Mouse (Mus musculus) c-Kit-negative CD71-positive TER-119-positive erythroid progenitor cells, embryonic 14.5 days (primary cell): ENCODE measurements around the gene Rxfp4.

Source experiments
- DNase-seq: peaks from one replicate; pipeline ENCODE4 v3.0.0-alpha.2; 2013; ENCODE audit warnings: low read depth, low spot score

Rxfp4 gene

DNA sequence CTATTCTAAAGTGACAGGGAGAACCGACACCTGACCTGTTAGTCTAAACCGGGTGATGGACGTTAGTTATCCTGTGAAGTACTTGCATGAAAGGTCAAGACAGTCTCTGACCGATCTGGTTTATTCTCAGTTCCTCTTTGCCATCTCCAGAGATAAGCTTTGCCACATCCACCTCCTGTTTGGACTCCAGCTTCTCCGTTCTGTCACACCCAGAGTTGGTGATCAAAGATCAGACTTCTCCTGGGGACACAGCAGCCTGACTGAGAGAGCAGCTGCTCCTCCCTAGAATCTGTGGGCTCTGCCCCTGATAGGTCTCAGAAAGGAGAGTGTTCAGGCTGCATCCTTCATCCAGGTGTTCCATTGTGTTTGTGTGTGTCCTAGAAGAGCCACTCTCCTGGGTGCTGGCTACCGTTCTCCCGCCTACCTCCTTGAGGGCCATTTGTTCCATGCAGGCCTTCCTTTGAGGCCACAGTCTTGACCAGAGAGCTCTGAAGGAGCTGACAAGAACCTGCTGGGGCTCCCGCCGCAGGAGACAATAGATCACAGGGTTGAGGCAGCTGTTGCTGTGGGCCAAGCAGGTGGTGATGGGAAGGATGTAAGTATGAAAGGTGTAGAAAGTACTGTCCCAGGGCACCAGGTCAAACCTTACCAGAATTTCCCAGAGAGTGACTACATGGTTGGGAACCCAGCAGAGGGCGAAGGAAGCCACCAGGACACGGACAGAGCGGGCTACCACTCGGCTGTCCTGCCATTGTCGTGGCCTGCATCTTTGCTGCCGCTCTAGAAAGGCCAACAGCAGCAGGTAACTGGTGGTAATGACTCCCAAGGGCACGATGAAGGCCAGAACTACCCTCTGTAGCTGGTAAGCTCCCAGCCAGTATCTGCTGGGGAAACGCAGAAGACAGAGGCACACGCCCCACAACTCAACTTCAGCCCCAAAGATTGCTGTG lies 998 bp downstream of the Rxfp4 start:
- no peak for DNase-seq

DNA sequence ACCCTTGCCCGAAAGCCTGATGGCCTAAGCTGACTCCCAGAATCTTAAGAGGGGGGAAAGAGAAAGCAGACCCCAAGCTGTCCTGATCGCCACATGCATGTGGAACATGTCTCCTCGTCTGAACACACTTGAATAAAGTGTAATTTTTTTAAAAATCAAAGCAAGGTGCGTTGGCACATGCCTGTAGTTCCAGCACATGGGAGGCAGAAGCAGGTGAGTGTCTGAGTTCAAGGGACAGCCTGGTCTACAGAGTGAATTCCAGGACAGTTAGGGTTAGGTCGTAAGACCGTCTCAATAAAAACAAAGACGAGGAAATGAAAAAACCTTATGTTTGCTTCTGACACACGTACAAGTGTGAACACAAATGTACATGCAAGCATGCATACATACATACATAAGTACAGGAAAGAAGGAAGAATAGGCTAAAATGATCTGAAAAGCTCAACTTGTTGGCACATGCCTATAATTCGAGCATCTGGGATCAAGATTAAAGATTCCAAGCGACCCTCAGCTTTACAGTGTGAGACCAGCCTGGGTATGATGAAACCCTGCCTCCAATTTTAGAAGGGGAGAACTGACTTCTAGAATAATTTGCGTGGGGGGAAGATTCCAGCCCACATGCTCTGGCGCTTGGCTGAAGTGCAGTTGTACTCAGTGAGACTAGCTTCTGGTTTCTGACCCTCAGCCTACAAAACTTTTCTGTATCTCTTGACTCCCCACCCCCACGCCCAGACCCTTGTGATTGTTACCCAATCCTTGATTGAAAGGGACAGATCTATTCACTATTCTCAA lies 2.0 kb downstream of the Rxfp4 start:
- no peak for DNase-seq

DNA sequence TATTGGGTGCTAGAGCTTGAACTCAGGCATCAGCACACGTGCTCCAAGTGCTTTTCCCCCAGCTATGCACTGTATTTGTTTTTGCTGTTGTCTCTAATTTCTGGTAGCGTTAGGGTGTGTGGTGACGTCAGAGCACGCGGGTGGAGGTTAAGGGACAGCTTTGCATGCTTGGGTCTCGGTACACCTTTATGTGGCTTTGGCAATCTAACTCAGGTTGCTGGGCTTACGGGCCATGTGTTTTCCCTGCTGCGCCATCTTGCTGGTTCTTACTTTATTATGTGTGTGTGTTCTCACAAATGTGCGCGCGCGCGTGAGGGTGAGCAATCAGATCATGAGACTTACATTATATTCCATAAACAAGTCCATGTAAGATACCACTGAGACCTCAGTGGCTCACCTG lies 3.0 kb downstream of the Rxfp4 start:
- no peak for DNase-seq

DNA sequence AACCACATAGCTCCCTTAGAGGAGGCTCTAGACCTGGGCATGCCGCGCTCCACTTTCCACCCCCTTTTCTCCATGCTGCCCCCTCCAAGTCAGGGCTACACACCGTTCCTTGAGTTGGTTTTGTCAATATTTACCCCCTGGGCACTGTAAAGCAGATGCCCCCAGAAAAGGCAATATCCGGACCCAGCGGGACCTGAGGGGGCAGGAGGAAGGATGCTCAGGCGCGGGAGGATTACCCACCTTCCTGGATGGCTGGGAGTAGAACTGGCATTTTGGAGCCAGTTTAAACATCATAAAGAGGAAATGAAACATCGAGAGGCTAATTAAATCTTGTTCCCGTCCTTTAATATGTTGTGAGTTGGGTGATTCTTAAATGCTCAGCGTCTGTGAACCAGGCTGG lies 3.8 kb downstream of the Rxfp4 start:
- DNase-seq, result no peak

DNA sequence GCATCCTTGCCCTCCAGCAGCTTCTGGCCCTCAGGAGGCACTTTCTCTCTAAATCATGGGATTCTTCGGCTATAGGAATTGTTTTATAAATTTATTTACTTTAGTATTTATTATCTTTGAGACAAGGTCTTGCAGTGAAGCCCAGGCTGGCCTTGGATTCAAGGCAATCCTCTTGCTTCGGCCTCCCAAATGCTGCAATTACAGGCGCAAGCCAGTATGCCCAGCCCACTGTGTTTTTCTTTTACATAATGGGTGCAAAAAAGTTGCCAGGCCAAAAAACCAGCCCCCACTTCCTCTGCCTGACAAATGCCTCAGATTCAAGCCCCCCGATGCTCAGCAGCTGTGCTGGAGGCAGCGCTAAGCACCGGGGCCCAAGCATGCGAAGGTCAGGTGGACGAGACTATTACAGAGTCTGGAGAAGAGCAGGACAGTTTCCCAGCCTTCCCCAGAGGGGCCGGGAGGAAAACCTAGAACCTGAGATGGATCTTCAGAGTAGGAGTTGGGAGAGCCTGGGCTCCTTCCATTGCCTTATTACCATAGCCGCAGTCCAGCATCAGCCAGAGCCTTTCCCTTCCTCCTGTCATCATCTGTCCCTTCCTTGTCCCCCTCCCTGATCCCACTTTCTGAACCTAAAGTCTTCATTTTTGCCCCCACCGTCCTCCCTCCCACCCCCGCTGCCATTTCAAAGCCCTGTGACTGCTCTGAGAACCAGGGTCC lies 4.3 kb downstream of the Rxfp4 start:
- no peak for DNase-seq

DNA sequence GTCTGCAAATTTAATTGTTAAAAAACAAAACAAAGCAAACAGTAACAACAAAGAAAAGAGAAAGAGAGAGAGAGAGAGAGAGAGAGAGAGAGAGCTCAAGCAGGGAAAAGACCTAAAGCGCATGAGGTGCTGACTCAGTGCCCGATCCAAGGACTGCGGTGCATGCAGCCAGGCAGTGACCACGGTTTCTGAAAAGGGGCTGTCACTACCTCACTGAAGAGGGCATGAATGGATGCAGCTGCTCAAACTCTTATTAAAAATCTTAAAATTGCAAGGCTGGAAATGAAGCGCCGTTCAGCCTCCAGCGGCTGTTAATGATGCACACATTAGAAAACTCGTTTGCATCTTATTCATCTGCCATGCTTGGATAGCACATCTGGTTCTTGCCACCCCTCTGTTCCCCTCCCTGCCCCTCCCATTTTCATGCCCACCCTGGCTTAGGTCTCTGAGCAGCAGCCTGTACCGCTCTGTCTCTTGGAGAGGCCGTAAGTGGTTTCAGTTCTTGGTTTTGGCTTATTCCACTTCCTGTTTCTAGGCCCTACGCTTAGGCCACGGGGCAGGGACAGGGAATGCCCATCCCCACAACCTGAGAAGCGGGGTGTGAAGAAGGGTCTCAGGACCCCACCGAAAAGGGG lies 5.0 kb downstream of the Rxfp4 start:
- DNase-seq, result no peak

DNA sequence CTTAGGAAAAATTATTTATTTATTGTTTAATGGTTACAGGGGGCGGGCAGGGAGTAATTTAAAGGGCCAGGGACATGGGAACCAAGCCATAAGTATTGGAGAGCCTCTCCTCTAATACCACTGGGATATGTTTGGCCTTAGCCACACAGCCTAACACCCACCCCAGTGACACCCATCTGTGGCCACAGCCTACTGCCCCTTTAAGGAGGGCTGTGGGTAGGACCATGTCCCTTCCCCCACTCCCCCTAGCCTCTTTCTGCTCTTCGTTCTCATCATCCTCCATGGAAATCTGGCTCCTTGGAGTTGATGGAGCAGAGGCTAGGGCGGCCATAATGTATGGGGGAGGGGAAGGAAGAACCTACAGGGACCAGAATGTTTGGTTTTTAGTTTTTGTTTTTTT lies 5.9 kb downstream of the Rxfp4 start:
- DNase-seq, result no peak

DNA sequence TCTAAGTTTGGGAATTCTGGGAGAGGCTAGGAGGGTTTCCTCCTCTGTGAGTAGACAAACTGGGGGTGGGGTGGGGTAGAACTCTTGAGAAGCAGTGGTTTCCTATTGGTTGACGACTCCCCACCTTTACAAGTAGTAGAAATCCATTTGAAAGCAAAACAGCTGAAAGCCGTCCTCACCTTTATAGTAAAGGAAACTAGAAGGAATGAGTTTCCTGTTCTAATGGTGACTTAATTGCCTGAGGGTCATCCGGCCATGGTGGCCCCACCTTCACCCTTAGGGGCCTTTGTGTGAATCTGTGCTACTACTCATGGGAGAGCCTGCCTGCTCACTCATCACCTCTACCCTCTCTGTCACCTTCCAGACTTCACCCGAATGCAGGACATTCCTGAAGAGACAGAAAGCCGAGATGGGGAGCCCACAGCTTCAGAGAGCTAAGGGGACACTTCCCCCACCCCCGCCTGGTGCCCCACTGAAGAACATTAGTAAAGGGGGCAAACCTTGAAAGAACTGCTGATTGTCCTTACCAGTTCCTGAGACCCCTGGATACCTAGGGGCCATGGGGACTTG lies 6.4 kb downstream of the Rxfp4 start:
- DNase-seq, result no peak

DNA sequence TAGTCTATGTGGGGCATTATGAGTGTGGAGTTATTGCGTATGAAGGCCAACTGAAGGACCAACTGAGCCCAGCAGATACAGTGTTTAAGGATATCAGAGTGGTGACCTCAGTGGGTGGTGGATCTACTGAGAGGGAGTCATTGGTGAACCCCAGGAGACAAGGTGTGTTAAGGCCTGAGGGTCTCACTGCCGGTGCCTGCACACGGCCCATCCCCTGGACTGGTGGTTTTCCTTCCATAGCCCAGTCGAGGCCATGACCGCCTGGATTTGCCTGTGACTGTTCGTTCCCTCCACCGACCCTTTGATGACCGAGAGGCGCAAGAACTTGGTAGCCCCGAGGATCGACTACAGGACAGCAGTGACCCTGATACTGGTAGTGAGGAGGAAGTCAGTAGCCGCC lies 7.0 kb downstream of the Rxfp4 start:
- DNase-seq, result no peak

DNA sequence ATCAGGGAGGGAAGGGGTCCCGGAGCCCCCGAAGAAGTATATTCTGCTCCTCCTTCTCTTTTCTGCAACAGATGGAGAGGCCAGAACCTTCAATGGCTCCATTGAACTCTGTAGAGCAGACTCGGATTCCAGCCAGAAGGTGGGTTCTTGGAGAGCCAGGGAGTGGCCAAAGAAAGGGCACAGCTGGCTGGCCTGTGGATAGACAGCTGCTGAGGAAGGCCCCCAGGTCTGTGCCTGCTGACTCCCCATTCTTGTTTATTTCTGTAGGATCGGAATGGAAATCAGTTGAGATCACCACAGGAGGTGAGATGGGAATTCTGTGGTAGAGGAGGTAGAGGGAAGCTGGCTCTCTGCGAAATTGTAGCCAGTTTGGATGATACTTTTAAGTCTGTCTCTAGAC lies 9.9 kb downstream of the Rxfp4 start:
- DNase-seq, result no peak

DNA sequence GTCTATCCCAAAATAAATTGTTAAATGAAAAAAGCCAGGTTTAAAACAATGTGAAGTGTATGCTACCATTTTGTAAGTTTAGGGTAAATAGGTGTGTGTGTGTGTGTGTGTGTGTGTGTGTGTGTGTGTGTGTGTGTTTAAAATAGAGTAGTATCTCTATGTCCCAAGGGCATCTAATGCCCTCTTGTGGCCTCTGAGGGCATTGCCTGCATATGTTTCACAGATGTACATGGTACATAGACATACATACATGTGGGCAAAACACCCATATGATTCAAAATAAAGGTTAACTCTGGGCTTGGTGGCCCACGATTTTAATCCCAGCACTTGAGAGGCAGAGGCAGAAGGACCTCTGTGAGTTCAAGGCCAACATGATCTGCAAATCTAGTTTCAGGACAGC lies 12.3 kb downstream of the Rxfp4 start:
- DNase-seq, result no peak

DNA sequence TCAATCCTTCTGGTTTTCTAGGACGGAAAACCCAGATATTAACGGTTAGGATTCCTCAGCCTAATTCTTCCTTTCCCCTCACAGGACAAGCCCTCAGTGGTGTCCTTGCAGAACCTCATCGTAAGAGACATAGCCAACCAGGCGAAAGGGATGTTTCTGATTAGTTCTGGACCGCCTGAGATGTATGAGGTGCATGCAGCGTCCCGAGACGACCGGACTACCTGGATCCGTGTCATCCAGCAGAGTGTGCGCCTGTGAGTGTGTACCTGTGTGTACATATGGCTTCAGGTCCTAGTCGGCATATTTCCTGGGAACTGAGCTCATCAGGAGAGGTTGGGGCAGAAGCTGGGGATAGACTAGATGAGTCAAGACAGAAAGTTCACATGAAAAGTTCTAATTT lies 13.7 kb downstream of the Rxfp4 start:
- DNase-seq, result no peak

DNA sequence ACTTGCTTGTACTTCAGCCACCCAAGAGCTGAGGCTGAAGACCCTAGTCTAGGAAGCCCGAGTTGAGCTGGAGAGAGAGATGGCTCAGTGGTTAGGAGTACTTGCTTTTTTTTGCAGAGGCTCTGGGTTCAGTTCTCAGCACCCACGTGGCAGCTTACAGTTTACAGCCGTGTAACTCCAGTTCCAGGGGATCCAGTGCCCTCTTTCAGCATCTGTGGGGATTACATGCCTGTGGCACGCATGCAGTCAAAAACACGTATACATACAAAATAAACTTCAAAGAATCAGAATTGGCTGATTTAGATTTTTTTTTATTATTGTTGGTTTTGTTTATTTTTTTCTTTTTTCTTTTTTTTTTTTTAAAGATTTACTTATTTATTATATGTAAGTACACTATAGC lies 15.8 kb downstream of the Rxfp4 start:
- DNase-seq, result no peak

DNA sequence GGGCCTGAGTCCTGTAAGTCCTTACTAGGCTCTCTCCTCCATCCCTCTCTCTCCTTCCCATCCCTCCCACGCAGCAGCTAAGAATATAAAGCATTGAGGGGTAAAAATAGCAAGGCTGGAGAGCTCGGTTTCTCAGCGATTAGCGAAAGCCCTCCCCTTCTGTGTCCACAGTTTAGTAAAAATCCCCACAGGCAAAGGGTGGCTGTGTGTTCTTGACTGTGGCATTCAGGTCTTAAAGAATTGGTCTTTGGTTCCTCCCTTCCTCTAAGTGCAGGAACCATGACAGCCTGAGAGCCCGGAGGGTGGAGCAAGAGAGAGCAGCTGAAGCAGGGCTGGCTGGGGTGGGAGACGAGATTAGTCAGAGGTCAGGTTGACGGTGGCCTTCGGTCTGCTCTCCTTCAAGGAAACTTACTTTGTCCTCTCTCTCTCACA lies 16.4 kb downstream of the Rxfp4 start:
- DNase-seq, result no peak

DNA sequence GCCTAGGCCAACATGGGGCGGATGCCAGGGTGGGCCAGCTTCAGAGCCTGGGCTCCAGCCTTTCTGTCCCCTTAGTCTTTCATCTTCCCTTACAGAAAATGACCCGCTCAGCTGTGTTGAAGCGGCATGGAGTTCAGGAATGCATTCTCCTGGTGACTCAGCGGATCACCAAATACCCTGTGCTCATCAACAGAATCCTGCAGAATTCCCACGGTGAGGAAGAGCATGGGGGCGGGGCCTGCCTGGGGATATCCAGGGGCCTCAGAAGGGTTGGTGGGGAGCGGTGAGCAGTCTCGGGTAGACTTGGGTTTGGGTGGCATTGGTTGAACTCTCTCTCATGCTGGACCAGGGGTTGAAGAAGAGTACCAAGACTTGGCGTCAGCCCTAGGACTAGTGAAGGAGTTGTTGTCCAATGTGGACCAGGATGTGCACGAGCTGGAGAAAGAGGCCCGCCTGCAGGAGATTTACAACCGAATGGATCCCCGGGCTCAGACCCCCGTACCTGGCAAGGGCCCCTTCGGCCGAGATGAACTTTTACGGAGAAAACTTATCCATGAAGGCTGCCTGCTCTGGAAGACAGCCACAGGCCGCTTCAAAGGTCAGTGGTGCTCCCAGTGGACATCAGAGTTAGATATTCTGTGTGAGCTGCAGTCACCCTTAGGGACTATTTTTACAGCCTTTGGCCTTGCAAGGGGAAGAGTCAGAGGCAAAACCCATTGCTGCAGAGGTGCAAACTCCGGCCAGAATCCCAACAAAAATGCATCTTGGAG lies 17.3 kb downstream of the Rxfp4 start:
- no peak for DNase-seq

DNA sequence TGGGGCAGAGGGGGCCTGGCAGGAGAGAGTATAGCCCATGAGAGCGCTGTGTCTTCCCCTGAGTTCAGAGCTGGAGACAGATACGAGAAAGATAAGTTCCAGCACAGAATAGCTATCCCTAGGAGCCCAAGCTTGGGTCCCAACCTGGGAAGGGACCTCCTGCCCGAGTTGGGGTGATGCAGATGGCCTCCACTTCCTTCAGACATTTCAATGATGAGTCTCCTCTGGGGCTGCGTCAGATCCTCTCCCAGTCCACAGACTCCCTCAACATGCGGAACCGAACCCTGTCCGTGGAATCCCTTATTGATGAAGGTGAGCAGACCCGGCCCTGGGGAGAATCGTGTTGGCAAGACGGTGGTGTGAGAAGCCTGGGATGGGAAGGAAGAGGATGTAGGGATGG lies 19.9 kb downstream of the Rxfp4 start:
- no peak for DNase-seq

DNA sequence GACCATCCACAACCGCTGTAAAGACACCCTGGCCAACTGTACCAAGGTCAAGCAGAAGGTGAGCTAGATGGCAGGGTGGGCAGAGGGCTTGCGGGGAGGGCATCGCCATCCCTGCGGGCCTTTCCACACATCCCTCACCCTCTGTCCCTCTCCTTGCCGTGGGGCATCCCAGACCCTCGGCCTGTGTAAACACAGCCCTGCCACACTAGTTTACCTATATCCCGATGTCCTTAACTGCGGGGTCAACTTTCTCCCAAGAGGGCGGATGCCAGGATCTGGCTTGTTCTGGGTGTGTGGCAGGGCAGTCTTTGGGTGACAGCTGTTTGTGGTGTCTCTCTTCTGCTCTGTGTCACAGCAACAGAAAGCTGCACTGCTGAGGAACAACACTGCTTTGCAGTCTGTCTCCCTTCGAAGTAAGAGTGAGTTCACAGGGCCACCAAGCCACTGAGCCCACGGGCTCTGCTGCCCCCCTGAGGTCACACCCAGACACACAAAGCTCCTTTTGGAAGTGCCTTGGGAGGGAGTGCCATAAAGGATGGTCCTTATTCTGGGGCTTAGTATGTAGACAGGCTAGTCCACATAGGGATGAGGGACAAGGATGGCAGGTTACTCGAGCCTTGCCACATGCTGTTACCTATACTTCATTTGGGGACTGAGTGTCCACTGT lies 20.9 kb downstream of the Rxfp4 start:
- DNase-seq, result no peak

DNA sequence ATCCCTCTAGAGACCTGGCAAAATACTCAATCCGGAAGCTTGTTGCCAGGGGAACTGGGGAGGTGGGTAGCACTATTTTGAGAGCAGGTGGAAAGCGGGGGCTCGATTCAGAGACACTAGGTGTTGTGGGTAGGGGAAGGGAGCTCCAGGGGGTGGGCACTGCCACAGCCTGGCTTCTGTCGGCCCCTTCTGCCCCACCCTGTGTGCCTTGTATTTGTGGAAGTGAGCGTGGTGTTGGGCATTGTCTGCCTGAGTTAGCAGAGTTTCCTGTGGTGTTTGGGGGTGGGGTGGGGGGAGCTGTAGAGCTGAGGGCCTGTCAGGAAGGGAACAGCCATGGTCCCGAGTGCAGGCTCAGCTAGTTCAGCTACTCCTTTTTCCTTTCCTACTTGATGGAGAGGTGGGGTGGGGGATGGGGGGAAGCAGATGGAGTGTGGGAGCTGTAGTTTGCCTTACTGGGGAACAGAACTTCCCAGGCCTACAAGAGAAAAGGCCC lies 22.0 kb downstream of the Rxfp4 start:
- no peak for DNase-seq

DNA sequence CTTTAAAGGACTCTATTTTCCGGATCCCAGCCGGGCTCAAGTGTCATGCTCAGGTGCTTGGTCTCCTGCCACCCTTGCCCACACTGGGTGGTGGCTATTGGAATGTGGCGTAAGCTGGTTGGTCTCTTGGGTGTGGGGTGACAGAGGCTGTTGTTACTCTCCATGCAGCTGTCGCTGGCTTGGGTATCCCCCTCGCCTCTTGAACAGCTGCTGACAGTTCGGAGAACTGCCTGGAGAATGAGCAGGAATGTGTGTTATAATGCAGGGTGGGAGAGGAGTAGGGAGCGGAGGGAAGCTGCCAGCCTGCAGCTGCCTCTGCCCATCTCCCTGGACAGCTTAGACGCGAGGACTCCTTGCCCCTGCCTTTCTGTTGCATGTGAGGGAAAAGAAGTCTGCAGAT lies 22.9 kb downstream of the Rxfp4 start:
- DNase-seq, result no peak

DNA sequence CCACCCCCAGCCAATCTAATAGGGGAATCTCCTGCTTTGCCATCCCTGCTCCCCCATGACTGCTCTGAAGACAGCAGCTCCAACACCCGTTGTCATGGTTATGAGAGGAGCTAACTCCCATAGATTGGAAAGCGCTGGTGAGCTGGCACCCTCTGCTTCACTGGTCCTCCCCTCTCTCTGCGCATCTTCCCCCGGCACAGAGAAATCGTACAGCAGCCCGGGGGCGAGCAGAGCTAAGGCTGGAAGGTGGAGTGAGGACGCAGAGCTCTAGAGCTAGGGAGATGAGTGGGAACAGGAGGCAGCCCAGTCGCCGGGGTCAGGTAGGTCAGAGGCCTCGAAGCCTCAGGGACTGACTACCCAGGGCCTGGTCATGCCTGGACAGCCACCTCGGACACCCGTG lies 23.7 kb downstream of the Rxfp4 start:
- DNase-seq, result no peak
